Mouse (Mus musculus) lung, adult 2 months (tissue): ENCODE data around the gene Hspa12a. TPM values are rescaled to one million over a fixed set of nuclear protein-coding genes. Genes with fewer than 3 reads are reported as not detected.

Source experiments
- DNase-seq: peaks from one replicate; pipeline ENCODE4 v3.0.0; 2022
- H3K4me1 ChIP-seq: fragments of 200-500 bp; 2 replicates; pipeline ENCODE4 v1.6.1; 2011; ENCODE audit warnings: low read length; ENCODE audit not compliant: control insufficient read depth, insufficient read depth
- H3K4me3 ChIP-seq: fragments of 200-500 bp; replicated peaks from 2 replicates; pipeline ENCODE3; 2011; ENCODE audit warnings: low read depth, mild to moderate bottlenecking, control low read depth, low read length; ENCODE audit errors: extremely low read depth
- CTCF ChIP-seq: fragments of 200-500 bp; IDR thresholded peaks from 2 replicates; pipeline ENCODE4 v1.5.1; 2011; ENCODE audit warnings: mild to moderate bottlenecking, low read length, control low read depth; ENCODE audit not compliant: insufficient read depth
- POLR2A ChIP-seq: fragments of 200-500 bp; IDR thresholded peaks from 2 replicates; pipeline ENCODE4 v1.6.1; 2011; ENCODE audit warnings: low read depth, mild to moderate bottlenecking, control low read depth, low read length, borderline replicate concordance; ENCODE audit errors: extremely low read depth
- WGBS: fragments of 180-500 bp; shearing (Covaris S2); methylation state at CpG from one replicate; pipeline ENCODE4 v1.1.7; 2018; 5-methylcytosine and 5-hydroxymethylcytosine counted together
- polyA plus RNA-seq: library from polyadenylated mRNA; depleted of rRNA; stranded (reverse); fragments of >200 nt; gene quantifications from 2 replicates; pipeline ENCODE4 v1.2.3, GENCODE M21; 2012

Hspa12a gene
- polyA plus RNA-seq, 1 experiment: 12.5 TPM

DNA sequence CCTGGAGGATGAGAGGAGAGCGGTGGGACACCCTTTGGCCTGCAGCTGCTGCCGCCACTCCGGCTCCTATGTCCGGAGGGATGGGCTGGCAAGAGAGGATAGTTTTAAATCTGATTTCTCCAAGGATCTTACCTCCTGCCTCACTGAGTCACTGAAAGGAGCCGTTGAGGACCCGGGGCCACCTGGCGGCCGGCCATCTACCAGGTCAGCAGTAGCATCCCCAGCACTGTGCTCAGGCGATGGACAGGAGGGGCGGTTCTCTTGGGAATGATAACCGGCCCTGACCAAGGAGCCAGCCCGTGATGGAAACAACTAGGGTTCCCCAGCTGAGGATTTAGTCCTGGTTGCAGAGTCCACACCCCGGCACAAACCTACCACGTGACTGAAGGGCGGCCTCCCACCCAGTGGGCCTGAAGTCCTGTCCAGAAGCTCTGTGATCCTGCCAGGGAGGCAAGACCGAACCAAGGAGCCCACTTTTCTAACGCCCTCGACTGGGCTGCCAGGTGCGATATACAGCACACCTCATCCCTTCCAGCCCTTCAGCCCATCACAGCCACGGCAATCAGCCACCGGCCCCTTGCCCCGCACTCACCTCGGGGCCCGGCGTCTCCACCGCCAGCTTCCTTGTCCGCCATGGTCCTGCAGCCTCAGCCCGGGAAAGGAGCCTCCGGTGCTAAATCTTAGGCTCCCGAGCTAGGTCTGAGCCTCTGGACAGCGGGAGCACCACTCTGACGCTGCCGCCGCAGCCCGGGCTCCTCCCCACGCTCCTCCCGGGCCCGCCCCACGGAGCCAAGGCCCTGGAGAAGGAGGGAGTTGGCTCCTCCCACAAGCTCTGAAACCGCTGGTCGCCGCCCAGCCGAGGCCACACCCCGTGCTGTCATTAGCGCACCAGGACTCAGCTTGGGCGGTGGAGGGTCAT lies 82.9 kb downstream of the Hspa12a start:
- DNase-seq: peak; percentile 84
- WGBS: 2% methylated on average over 46 of the region's 46 CpGs
- H3K4me1 ChIP-seq: peaks cover 6% of the 10 kb centered on the region
- peak overlapping the region; percentile 72 for H3K4me3 ChIP-seq
- 0 out of 2 replicates have a peak, but pooled peaks have one; percentile 44 for TF ChIP-seq POLR2A
- TF ChIP-seq CTCF: no peak

DNA sequence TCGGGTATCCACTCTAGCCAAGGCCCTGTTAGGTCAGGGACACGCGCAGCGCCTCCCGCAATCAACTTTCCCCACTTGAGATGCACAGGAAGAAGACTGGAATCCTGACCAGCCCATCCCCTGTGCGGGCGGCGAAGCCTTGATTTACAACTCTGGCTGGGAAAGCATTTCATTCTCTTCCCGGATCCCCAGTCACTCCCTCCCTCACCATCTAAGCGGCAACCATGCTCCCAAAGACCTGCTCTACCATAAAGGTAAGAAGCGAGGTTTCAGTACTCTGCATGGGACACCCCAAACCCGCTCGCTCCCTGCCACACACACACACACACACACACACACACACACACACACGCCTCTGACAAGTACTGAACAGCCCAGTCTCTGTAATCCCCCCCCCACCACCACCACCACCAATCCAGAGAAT lies 83.6 kb downstream of the Hspa12a start:
- WGBS: 15% methylated on average over 14 of the region's 14 CpGs
- no peak for TF ChIP-seq CTCF
- TF ChIP-seq POLR2A: no peak
- no peak for DNase-seq
- Histone ChIP-seq H3K4me1 (peaks cover 6% of the 10 kb centered on the region), H3K4me3 (peak overlapping the region; percentile 72)

DNA sequence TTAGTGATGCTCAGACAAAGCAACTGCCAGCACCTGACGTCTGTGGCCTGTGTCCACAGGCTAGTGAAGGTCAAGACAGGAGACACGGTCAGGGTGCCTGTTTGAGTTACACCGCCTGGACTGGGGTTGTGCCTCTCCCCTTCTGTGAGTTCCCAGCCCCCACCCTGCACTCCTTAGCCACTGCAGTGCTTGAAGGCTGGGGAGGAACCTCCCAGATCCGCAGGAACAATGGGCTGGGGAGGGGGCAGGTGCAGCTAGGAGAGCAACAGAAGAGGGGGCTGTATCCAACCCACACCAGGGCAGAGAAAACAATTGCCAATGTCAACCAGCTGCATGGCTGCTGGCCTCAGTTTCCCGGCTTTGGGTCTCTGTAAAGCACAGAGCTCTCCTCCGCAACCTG lies 84.1 kb downstream of the Hspa12a start:
- no peak for TF ChIP-seq CTCF
- no peak for TF ChIP-seq POLR2A
- peaks cover 6% of the 10 kb centered on the region for H3K4me1 ChIP-seq
- peak overlapping the region; percentile 72 for H3K4me3 ChIP-seq
- DNase-seq: no peak
- 38% methylated on average over 6 of the region's 6 CpGs for WGBS

DNA sequence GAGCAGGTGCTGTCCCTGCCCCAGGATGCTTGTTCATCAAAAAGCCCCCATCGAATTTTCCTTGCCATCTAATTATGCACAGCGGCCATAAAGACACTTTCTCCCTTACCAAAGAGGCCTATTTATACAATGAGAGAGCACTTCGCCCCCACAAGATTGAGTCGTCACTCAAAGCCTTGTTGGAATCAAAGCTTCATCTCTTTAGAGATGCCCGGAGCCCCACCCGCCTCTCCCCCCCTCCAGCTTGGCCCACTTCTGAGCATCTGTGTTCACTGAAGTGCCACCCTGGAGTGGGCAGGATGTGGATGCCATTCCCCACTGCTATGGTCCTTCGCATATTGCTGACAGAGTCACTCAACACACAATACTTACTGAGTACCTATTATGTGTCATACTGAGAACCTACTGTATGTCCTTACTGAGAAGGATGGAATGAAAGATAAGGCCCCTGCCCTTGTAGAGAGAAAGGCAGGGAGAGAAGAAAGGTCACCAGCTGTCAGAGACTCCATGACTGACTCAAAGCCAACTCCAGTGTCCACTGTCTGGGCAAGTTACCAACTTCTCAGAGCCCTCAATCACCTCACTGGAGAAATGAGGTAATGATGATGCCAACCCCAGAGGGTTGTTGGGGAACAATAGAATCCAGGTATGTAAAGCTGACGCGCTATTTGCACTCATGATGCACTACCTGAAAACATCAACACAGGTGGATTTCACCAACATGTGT lies 87.2 kb downstream of the Hspa12a start:
- WGBS: 84% methylated on average over 9 of the region's 9 CpGs
- peaks cover 12% of the 10 kb centered on the region for H3K4me1 ChIP-seq
- TF ChIP-seq POLR2A (no peak), CTCF (no peak)
- no peak for DNase-seq
- H3K4me3 ChIP-seq: no peak overlapping the region

DNA sequence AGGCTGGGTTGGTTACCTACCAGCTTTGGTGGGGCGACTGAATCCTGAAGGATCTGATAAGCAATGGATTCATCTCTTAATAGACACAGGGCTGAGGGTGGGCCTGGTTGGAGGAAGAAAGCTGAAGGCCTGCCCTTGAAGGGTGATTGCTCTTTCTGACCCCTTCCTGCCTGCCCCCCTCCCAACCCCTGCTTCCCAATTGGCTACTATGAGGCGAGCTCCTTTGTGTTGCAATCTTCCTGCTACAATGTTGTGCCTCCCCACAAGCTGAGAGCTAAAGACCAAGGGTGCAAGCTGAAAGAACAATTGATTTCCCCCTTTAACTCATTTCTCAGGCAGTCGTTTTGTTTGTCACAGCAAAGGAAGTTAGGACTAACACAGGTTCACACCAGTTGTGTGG lies 88.6 kb downstream of the Hspa12a start:
- H3K4me3 ChIP-seq: no peak overlapping the region
- peaks cover 12% of the 10 kb centered on the region for H3K4me1 ChIP-seq
- no peak for DNase-seq
- TF ChIP-seq POLR2A (no peak), CTCF (no peak)
- WGBS: 53% methylated on average over 3 of the region's 3 CpGs

DNA sequence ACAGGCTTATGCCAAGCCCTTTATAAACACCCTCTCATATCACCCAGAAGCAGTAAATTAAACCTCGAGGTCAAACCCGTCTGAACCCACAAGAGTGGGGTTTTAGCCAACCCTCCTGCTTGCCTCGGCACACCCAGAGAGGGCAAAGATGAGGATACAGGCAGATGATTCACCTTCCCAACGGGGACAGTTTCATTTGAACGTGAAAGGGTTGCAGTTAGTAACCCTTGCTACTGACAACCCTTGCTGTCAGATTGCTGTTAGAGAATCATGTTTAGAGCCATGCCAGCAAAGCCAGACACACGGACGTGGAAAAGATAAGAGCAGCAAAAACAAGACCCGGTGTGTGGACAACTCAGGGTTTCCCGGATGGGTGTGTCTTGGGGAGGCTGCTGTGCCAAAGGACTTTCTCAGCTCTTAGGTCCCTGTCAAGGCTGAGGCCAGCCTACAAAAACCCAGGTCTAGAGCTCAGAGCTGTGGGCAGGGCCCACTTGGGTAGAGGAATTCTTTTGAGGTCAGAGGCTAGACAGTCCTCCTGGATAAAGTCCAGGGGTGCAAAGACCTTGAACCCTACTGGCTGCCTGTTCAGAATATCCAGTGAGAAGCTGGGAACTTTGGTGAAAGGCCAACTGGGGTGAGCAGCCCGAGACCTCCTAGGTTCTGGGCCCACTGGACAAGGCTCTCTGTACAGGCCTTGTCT lies 90.3 kb downstream of the Hspa12a start:
- Histone ChIP-seq H3K4me1 (peaks cover 9% of the 10 kb centered on the region), H3K4me3 (no peak overlapping the region)
- no peak for TF ChIP-seq POLR2A
- TF ChIP-seq CTCF: no peak
- 49% methylated on average over 10 of the region's 10 CpGs for WGBS
- DNase-seq: no peak

DNA sequence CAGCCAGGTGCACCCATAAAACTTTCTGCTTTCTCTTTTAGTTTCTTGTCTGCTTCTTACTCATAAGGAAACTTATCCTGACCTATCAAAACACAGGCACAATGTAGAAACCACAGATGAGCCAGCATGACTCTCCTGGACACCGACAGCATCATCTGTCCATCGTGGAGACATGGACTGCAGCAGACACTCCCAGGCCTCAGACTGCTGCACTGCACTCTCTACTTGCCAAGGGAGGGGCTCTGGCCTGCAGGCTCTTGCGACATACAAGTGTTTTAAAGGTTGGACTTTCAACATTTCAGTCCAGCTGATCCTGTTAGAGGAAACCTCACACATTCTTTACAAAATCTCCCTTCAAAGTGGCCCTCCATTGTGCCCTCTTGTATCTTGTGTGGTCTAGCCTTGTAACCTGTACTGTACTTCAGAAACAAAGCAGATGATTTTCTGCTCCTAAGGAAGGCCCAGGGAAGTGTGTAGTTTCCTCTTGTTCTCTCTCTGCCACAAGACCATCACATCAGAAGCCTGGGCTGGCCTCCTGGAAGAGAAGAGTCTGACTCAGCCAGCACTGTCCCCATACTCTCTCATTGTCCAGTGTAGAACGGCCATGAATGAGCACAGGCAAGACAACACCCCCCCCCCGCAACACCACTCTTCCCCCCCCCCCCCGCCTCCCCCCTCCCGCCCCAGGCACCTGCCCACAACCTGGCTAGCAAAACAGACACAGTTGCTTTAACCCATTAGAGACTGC lies 92.6 kb downstream of the Hspa12a start:
- TF ChIP-seq CTCF: no peak
- TF ChIP-seq POLR2A: no peak
- 52% methylated on average over 7 of the region's 7 CpGs for WGBS
- no peak for DNase-seq
- no peak overlapping the region for H3K4me3 ChIP-seq
- peaks cover 9% of the 10 kb centered on the region for H3K4me1 ChIP-seq

DNA sequence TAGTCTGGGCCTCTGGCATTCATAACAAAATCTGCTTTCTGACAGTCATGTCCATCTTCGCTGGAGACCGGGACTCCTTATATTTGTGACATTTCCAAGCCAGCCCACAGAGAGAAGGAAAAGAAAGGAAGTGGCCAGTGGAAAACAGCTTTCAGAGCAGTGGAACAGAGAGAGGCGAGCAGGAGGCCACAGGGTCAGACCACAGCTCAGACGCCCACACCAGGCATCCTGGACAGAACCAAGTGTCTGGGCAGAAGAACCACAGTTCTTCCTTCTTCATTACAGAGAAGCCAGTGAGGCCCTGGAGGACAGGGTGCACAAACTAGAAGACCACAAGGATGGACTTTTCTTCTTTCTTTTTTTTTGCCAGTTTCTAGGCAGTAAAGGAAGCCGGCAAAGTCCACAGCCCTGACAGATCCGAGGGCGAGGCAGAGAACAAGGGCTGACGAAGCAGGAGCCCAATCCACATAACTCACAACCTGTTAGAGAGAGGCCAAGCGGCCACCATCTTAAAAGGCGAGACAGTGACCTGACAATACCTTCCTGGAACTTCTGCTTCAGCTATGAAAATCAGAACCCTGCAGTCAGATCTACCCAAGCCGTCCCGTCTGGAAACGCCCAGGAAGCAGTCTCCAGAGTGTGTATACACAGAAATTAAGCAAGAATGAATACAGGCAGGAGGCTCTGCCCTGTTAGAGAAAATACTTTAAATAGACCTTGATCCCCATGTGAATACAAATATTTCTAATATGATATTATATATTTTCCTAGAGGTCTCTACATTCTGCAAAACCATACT lies 93.9 kb downstream of the Hspa12a start:
- Histone ChIP-seq H3K4me3 (no peak overlapping the region), H3K4me1 (peaks cover 9% of the 10 kb centered on the region)
- 60% methylated on average over 13 of the region's 13 CpGs for WGBS
- no peak for TF ChIP-seq CTCF
- TF ChIP-seq POLR2A: no peak
- DNase-seq: no peak
